Mouse (Mus musculus) v-Abl transformed pro-B cells (cell line): Measurements from ENCODE around the gene Mrps17.

Experiments used
- in situ Hi-C, 2 experiments: fragments of 400-800 bp; cut with MboI; formaldehyde crosslinking; loops; one replicate each; pipeline ENCODE4 v1.15.1; 2025; ENCODE audit not compliant: unreplicated experiment in 2 of 2

Gene Mrps17

GRCm38 (mm10) chr5:129730344-129730743, 15.0 kb downstream of the Mrps17 start:
- in situ Hi-C loops = no loop called here

- in situ Hi-C loops = no loop called here
These were observed 15.7 kb downstream of the Mrps17 start for GRCm38 (mm10) chr5:129731021-129731420.

GRCm38 (mm10) chr5:129740976-129741375, 25.7 kb downstream of the Mrps17 start:
- in situ Hi-C loops = loop anchor here (5.0 kb wide), 1 partner anchor 129 kb away; no protein-coding TSS in a partner anchor

GRCm38 (mm10) chr5:129742903-129743488, 27.7 kb downstream of the Mrps17 start:
- in situ Hi-C loops = loop anchor here (5.0 kb wide), 1 partner anchor 131 kb away; no protein-coding TSS in a partner anchor

- in situ Hi-C loops = loop anchor here (5.0 kb wide), 1 partner anchor 132 kb away; no protein-coding TSS in a partner anchor
These were observed 28.8 kb downstream of the Mrps17 start for GRCm38 (mm10) chr5:129744050-129744449.

- in situ Hi-C loops = no loop called here
These were observed 41.6 kb downstream of the Mrps17 start for GRCm38 (mm10) chr5:129756886-129757285.

- in situ Hi-C loops = no loop called here
These were observed 44.7 kb downstream of the Mrps17 start for GRCm38 (mm10) chr5:129759929-129760480.

GRCm38 (mm10) chr5:129761865-129762540, 46.7 kb downstream of the Mrps17 start:
- in situ Hi-C loops = no loop called here

- in situ Hi-C loops = no loop called here
These were observed 55.4 kb downstream of the Mrps17 start for GRCm38 (mm10) chr5:129770443-129771355.
